Mouse (Mus musculus) spleen, postnatal 10 days (tissue): Measurements from ENCODE around the gene Acer3.

Experiments
- DNase-seq, 2 experiments: peaks; one replicate each; pipeline ENCODE4 v3.0.0; 2021 to 2022; ENCODE audit warnings: low spot score in 2 of 2

Acer3 gene

GRCm38 (mm10) chr7:98321083-98321482, at the start of gene Acer3:
TSS of gene Acer3 (minus strand) at chr7:98321208.
- DNase-seq, result no peak

- no peak for DNase-seq
These were observed 48.9 kb upstream of the Acer3 start for GRCm38 (mm10) chr7:98369762-98370369.

GRCm38 (mm10) chr7:98361662-98362061, 40.7 kb upstream of the Acer3 start:
- no peak for DNase-seq

GRCm38 (mm10) chr7:98361063-98361652, 40.1 kb upstream of the Acer3 start, which contains the start of gene Tsku:
TSS of gene Tsku (minus strand) at chr7:98361328.
- DNase-seq, result peak in 1 of 2 experiments; percentile 61

- DNase-seq, result no peak
These were observed 39.6 kb upstream of the Acer3 start for GRCm38 (mm10) chr7:98360621-98360990.

GRCm38 (mm10) chr7:98359951-98360620, 39.1 kb upstream of the Acer3 start:
- DNase-seq, result no peak

- no peak for DNase-seq
These were observed 37.0 kb upstream of the Acer3 start for GRCm38 (mm10) chr7:98358016-98358415.

- no peak for DNase-seq
These were observed 36.3 kb upstream of the Acer3 start for GRCm38 (mm10) chr7:98357324-98357723.

- DNase-seq, result no peak
These were observed 33.9 kb upstream of the Acer3 start for GRCm38 (mm10) chr7:98354921-98355310.

- DNase-seq, result no peak
These were observed 33.3 kb upstream of the Acer3 start for GRCm38 (mm10) chr7:98354160-98354920.

- DNase-seq, result no peak
These were observed 32.6 kb upstream of the Acer3 start for GRCm38 (mm10) chr7:98353616-98354015.

GRCm38 (mm10) chr7:98351523-98351922, 30.5 kb upstream of the Acer3 start:
- DNase-seq, result no peak

- no peak for DNase-seq
These were observed 28.8 kb upstream of the Acer3 start for GRCm38 (mm10) chr7:98349821-98350220.

- DNase-seq, result peak; percentile 75 to 91
These were observed 28.1 kb upstream of the Acer3 start for GRCm38 (mm10) chr7:98349096-98349495.

GRCm38 (mm10) chr7:98348043-98348442, 27.0 kb upstream of the Acer3 start:
- peak; percentile 52 to 82 for DNase-seq

GRCm38 (mm10) chr7:98347471-98347870, 26.5 kb upstream of the Acer3 start:
- no peak for DNase-seq

- DNase-seq, result no peak
These were observed 24.0 kb upstream of the Acer3 start for GRCm38 (mm10) chr7:98345036-98345435.

GRCm38 (mm10) chr7:98344361-98344760, 23.4 kb upstream of the Acer3 start:
- DNase-seq, result peak in 1 of 2 experiments; percentile 85

- no peak for DNase-seq
These were observed 21.2 kb upstream of the Acer3 start for GRCm38 (mm10) chr7:98342249-98342648.

GRCm38 (mm10) chr7:98341475-98341874, 20.5 kb upstream of the Acer3 start:
- DNase-seq, result peak; percentile 86 to 92

GRCm38 (mm10) chr7:98340343-98340742, 19.3 kb upstream of the Acer3 start:
- DNase-seq, result no peak

GRCm38 (mm10) chr7:98333987-98334386, 13.0 kb upstream of the Acer3 start:
- no peak for DNase-seq
